Mouse (Mus musculus) erythroblast, embryonic 14.5 days (primary cell): ENCODE data around the gene Alox5ap.

ENCODE experiments used
- GATA1 ChIP-seq: IDR thresholded peaks from 2 replicates; pipeline ENCODE4 v1.6.1; 2012; ENCODE audit warnings: low read length, inconsistent platforms, mixed read lengths
- TAL1 ChIP-seq: IDR thresholded peaks from 3 replicates; pipeline ENCODE4 v1.6.1; 2012; ENCODE audit warnings: low read length, inconsistent platforms, mixed read lengths

DNA sequence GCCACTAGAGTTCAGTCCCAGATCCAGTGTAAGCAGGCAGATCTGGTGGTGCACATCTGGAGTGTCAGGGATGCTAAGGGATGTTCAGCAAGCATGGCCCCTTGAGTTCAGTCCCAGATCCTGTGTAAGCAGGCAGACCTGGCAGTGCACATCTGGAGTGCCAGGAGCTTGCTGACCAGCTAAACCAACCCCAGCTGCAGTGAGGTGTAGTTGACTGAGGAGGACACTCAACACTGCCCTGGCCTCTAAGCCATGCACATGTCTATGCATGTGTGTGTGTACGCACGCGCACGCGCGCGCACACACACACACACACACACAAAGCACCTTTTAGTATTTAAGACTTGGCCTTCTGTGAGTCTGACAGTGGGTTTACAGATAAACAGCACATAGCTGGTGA lies 49.0 kb upstream of the Alox5ap start:
- TF ChIP-seq GATA1 (no peak), TAL1 (no peak)
